Mouse (Mus musculus): ENCODE measurements at regions not wholly inside any gene's neighbourhood (a gene's known extent, or its start where the extent isn't known, plus 50 kb on each side); places are given as distances from the start of the nearest gene placed in this dataset.
A peak's percentile ranks its signal among the peaks of the same experiment; 100 is the strongest.

- no peak for DNase-seq (ENCODE audit: low spot score in 2 of 2)
These were observed 552.0 kb upstream of the Tbl1xr1 start for GRCm38 (mm10) chr3:21524426-21524937.

DNA sequence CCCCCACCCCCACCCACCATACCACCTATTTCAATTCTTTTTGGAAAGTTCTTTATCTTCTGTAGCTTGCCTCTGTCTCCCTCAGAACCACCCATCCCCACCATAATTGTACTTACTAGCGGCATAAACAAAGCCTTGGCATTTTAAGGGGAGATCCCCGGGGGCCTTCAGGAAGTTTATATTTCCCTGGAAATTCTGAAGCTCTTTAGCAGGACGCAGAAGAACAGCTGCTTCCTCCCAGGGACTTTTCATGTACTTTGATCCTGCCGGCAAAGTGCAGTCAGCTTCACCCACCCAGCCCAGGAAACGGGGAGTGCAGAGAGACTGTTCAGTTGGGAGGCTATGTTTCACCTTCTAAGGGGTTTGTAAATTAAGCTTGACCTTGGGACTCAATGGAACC lies 545.6 kb upstream of the Tbl1xr1 start:
- peak in 1 of 2 experiments; percentile 10 for DNase-seq (ENCODE audit: low spot score in 2 of 2)

- DNase-seq (ENCODE audit: low spot score in 2 of 2) = no peak
These were observed 537.3 kb upstream of the Tbl1xr1 start for GRCm38 (mm10) chr3:21539138-21539537.

- DNase-seq (ENCODE audit: low spot score in 2 of 2) = no peak
These were observed 532.0 kb upstream of the Tbl1xr1 start for GRCm38 (mm10) chr3:21544456-21544855.

DNA sequence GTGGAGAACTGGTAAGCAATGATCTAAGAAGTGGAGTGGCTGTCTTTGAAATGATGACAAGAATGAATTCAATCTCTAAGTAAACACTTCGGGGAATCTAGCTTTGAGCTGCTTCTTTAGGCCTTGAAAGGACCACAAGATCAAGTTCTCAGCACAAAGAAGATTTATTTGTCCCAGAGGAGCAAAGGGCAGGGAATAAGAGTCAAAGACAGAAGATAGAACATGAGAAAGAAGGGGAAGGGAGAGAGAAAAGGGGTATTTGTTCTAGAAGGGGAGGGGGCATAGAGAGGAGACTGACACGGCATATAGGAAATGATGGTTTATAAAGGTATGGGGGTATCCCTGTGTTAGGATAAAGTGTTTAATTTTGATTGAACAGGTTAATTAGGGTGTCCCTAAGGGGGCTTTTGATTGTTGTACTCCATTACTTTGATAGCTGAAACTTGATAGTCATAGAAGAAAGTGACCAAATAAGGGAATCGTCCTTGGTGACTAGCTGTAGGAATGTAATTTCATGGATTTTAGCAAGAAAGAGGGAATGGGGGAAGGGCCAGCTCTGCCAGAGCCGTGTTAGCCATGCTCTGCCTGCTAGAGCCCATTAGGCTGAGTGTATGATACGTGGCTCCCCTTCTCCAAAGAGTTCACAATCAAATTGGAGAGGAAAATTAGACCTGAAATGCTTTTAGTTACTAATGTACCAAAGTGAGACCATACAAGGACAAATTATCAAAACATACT lies 531.1 kb upstream of the Tbl1xr1 start:
- no peak for DNase-seq (ENCODE audit: low spot score in 2 of 2)

DNA sequence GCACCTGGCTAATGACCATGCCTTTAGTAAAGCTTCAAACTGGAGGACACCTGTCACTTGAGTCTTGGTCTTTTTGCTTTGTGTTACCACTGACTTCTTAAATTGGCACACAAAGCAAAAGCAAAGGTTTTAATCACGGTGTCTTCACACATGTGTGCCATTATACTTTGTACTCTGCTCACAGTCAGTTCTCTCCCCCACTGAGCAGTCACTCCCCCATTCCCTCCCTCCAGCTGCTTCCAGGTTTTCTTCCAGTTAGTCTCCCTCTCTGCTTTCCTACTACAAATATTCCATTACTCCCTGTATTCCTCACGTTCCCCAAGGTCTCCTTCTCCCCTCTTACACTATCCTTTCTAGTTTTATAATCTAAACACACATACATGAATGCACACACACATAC lies 530.0 kb upstream of the Tbl1xr1 start:
- DNase-seq (ENCODE audit: low spot score in 2 of 2) = no peak

GRCm38 (mm10) chr3:21549671-21550070 lies 526.8 kb upstream of the Tbl1xr1 start:
- no peak for DNase-seq (ENCODE audit: low spot score in 2 of 2)

- DNase-seq (ENCODE audit: low spot score in 2 of 2) = no peak
These were observed 523.2 kb upstream of the Tbl1xr1 start for GRCm38 (mm10) chr3:21553159-21553758.

DNA sequence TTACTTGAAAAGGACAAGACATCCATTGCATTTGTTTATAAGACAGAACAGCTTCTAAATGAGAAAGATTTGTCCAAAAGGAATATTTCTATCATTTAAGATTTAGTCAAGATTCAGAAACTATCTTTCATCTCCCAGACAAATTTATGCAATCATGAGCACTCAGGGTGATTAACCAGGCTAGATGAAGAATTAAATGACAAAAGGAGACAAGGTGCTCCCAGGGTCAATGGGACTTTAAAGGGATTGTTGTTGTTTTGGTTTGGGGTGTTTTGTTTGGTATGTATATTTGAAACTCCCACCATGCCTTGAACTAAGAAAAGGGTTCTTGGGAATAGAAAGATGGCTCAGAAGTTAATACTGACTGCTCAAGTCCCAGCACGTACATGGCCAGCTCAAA lies 522.6 kb upstream of the Tbl1xr1 start:
- no peak for DNase-seq (ENCODE audit: low spot score in 2 of 2)

GRCm38 (mm10) chr3:21557963-21558441 lies 518.5 kb upstream of the Tbl1xr1 start:
- no peak for DNase-seq (ENCODE audit: low spot score in 2 of 2)

DNA sequence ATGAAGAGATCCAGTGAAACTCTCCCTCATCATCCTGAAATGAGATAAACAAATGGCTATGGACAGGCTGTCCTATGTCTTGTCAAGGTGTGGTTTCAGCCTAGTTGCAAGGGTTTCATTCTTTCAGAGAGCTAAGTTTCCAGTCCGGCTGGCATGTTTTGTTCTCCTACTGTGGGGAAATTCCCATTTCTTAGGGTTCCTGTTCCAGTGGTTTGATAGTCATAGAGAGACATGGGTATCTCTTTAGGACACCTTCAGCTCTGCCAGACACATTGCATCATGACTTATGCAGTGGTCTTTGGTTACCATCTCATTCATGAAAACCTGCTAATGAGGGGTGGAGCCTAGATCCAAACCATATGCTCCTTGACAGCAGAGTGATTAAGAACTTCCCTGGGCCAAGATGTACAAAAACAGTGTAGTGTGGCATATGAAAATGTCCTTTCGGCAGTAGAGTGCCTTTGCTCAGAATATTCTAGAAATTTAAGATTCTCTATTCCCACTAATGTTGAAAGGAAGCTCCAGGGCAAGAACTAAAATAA lies 513.6 kb upstream of the Tbl1xr1 start:
- DNase-seq (ENCODE audit: low spot score in 2 of 2) = no peak

- DNase-seq (ENCODE audit: low spot score in 2 of 2) = no peak
These were observed 513.0 kb upstream of the Tbl1xr1 start for GRCm38 (mm10) chr3:21563454-21563853.

GRCm38 (mm10) chr3:21564211-21564781 lies 512.2 kb upstream of the Tbl1xr1 start:
- no peak for DNase-seq (ENCODE audit: low spot score in 2 of 2)

GRCm38 (mm10) chr3:21564847-21565485 lies 511.5 kb upstream of the Tbl1xr1 start:
- DNase-seq (ENCODE audit: low spot score in 2 of 2) = no peak

DNA sequence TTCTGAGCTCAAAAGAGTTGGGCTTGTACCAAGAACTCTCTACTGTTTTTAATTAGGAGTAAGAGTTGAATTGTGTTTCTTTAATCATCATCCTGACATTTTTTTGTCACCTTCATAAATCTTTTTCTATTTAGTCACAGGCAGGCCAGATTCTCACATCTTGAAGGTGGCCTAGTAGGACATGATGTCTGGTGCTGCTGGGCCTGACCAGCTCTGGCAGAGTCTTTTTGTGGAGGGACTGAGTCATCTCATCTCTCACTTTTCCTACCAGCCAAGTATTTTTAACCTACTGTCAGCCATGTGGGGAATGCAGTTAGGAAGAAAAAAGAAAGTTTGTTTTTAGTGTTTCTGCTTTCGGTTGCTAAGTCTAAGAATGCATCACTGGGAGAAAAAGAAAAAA lies 506.7 kb upstream of the Tbl1xr1 start:
- no peak for DNase-seq (ENCODE audit: low spot score in 2 of 2)

GRCm38 (mm10) chr3:21578635-21579034 lies 497.8 kb upstream of the Tbl1xr1 start:
- DNase-seq (ENCODE audit: low spot score in 2 of 2) = no peak

DNA sequence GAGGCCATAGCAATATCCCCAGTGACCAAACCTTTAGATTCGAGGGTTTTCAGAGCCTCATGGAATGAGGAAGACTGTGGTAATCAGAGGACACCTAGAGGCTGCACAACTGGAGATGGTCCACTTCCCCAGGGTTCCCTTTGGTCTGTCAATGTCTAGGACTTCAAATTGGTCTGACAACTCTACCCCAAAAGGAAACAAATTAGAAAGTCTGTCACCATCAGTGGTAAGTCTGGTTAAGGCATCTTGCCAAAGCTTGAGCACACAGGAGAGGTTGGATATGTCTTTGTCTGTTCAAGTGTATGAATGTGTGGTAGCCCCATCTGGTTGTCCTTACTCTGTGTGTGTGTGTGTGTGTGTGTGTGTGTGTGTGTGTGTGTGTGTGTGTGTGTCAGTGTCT lies 494.3 kb upstream of the Tbl1xr1 start:
- DNase-seq (ENCODE audit: low spot score in 2 of 2) = no peak

- DNase-seq (ENCODE audit: low spot score in 2 of 2) = no peak
These were observed 490.7 kb upstream of the Tbl1xr1 start for GRCm38 (mm10) chr3:21585767-21586166.

- DNase-seq (ENCODE audit: low spot score in 2 of 2) = no peak
These were observed 469.6 kb upstream of the Tbl1xr1 start for GRCm38 (mm10) chr3:21606846-21607245.

DNA sequence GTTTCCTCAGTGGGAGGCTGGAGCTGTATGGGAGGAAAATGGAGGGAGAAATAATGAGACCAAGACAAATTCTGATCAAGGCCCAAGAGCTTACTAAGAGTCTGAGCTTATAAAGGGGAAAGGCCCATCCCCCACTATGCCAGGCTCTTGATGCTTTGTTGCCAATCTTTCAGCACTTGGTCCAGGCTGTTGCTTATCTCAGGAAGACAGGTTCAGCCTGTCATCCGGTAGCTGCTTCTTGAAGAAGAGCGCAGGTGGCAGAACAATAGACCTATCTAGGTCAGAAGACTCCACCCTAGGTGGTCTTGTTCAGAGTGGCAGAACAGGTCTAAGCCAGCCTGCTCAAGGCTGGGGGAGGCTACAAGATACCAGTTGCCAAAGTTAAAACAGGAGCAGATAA lies 466.2 kb upstream of the Tbl1xr1 start:
- peak; percentile 50 to 61 for DNase-seq (ENCODE audit: low spot score in 2 of 2)

- DNase-seq (ENCODE audit: low spot score in 2 of 2) = no peak
These were observed 454.7 kb upstream of the Tbl1xr1 start for GRCm38 (mm10) chr3:21621745-21622144.

DNA sequence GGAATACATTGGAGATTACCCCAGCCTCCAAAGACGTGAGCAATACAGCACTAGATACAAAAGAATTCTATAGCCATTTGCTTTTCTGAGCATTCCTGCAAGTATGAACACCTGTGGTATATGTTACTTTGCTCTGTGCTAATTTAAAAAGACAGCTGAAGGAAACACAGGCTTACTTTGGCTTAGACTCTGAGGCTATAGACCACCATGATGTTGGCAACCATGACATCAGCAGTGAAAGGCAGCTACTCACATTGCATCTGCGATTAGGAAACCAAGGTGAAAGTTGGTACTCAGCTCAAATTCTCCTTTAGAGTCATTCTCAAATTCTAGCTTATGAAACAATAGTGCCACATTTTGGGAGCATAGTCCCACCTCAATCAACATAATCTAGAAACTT lies 451.4 kb upstream of the Tbl1xr1 start:
- DNase-seq (ENCODE audit: low spot score in 2 of 2) = no peak
